Mouse (Mus musculus): Measurements from ENCODE around the gene Ryr2.
A peak's percentile ranks its signal among the peaks of the same experiment; 100 is the strongest.

The Ryr2 gene

GRCm38 (mm10) chr13:11933334-11933733 is 173.4 kb downstream of the Ryr2 start:
- no peak for DNase-seq

GRCm38 (mm10) chr13:11928709-11929108 is 178.0 kb downstream of the Ryr2 start:
- peak; percentile 2 for DNase-seq

- DNase-seq = no peak
Observed at GRCm38 (mm10) chr13:11927727-11928126, 179.0 kb downstream of the Ryr2 start.

GRCm38 (mm10) chr13:11926720-11927500 is 179.8 kb downstream of the Ryr2 start:
- no peak for DNase-seq

GRCm38 (mm10) chr13:11926215-11926614 is 180.5 kb downstream of the Ryr2 start:
- DNase-seq = no peak

- no peak for DNase-seq
Observed at GRCm38 (mm10) chr13:11924732-11925131, 182.0 kb downstream of the Ryr2 start.

- no peak for DNase-seq
Observed at GRCm38 (mm10) chr13:11920495-11920894, 186.2 kb downstream of the Ryr2 start.

- no peak for DNase-seq
Observed at GRCm38 (mm10) chr13:11919448-11919847, 187.3 kb downstream of the Ryr2 start.

GRCm38 (mm10) chr13:11915619-11916018 is 191.1 kb downstream of the Ryr2 start:
- DNase-seq = no peak

- DNase-seq = no peak
Observed at GRCm38 (mm10) chr13:11914682-11915081, 192.1 kb downstream of the Ryr2 start.

GRCm38 (mm10) chr13:11912208-11912607 is 194.5 kb downstream of the Ryr2 start:
- DNase-seq = no peak

- no peak for DNase-seq
Observed at GRCm38 (mm10) chr13:11908123-11908522, 198.6 kb downstream of the Ryr2 start.

- no peak for DNase-seq
Observed at GRCm38 (mm10) chr13:11905126-11905525, 201.6 kb downstream of the Ryr2 start.

- no peak for DNase-seq
Observed at GRCm38 (mm10) chr13:11903272-11903671, 203.5 kb downstream of the Ryr2 start.

GRCm38 (mm10) chr13:11902856-11903255 is 203.9 kb downstream of the Ryr2 start:
- no peak for DNase-seq

- DNase-seq = no peak
Observed at GRCm38 (mm10) chr13:11900631-11901030, 206.1 kb downstream of the Ryr2 start.

GRCm38 (mm10) chr13:11895631-11896030 is 211.1 kb downstream of the Ryr2 start:
- DNase-seq = no peak

- no peak for DNase-seq
Observed at GRCm38 (mm10) chr13:11891739-11892138, 215.0 kb downstream of the Ryr2 start.

GRCm38 (mm10) chr13:11891115-11891514 is 215.6 kb downstream of the Ryr2 start:
- no peak for DNase-seq

GRCm38 (mm10) chr13:11884175-11884574 is 222.6 kb downstream of the Ryr2 start:
- DNase-seq = no peak

- DNase-seq = no peak
Observed at GRCm38 (mm10) chr13:11882359-11882758, 224.4 kb downstream of the Ryr2 start.

GRCm38 (mm10) chr13:11880503-11881227 is 226.1 kb downstream of the Ryr2 start:
- DNase-seq = no peak

GRCm38 (mm10) chr13:11879037-11879436 is 227.7 kb downstream of the Ryr2 start:
- DNase-seq = no peak

- no peak for DNase-seq
Observed at GRCm38 (mm10) chr13:11874852-11875251, 231.9 kb downstream of the Ryr2 start.
